Mouse (Mus musculus) intestine, embryonic 15.5 days (tissue): ENCODE measurements around the gene Lemd2. TPM values are rescaled to one million over a fixed set of nuclear protein-coding genes. Genes with fewer than 3 reads are reported as not detected.

Experiments
- ATAC-seq: fragments of 200-750 bp; cut with Nextera tagmentation; 2 replicates; pipeline ENCODE4 v1.8.0; 2017; ENCODE audit warnings: moderate TSS enrichment, moderate library complexity
- H3K27ac ChIP-seq: fragments of 300-500 bp; sonication (generic); 2 replicates; pipeline ENCODE4 v1.5.1; 2015; ENCODE audit warnings: mild to moderate bottlenecking, inconsistent platforms
- H3K27me3 ChIP-seq: fragments of 300-500 bp; sonication (generic); replicated peaks from 2 replicates; pipeline ENCODE4 v1.6.1; 2015; ENCODE audit warnings: inconsistent platforms
- H3K36me3 ChIP-seq: fragments of 300-500 bp; sonication (generic); 2 replicates; pipeline ENCODE4 v1.6.1; 2015; ENCODE audit warnings: inconsistent platforms
- H3K4me1 ChIP-seq: fragments of 300-500 bp; sonication (generic); replicated peaks from 2 replicates; pipeline ENCODE4 v1.6.1; 2015; ENCODE audit warnings: inconsistent platforms
- H3K4me2 ChIP-seq: fragments of 300-500 bp; sonication (generic); replicated peaks from 2 replicates; pipeline ENCODE4 v1.6.1; 2015; ENCODE audit warnings: mild to moderate bottlenecking, inconsistent platforms
- H3K4me3 ChIP-seq: fragments of 300-500 bp; sonication (generic); replicated peaks from 2 replicates; pipeline ENCODE4 v1.5.1; 2015; ENCODE audit warnings: inconsistent platforms
- H3K9ac ChIP-seq: fragments of 300-500 bp; sonication (generic); 2 replicates; pipeline ENCODE4 v1.6.1; 2015; ENCODE audit warnings: inconsistent platforms
- H3K9me3 ChIP-seq: fragments of 300-500 bp; sonication (generic); 2 replicates; pipeline ENCODE4 v1.6.1; 2016; ENCODE audit warnings: inconsistent platforms
- WGBS: fragments of 180-500 bp; shearing (Covaris S2); methylation state at CpG from one replicate; pipeline ENCODE4 v1.1.7; 2015; 5-methylcytosine and 5-hydroxymethylcytosine counted together
- polyA plus RNA-seq: library from polyadenylated mRNA; unstranded; fragments of >200 nt; fragmentation: Nextera tagmentation; extraction: Ambion mirVana; gene quantifications from 2 replicates; pipeline ENCODE4 v1.2.1, GENCODE M21; 2015

The Lemd2 gene
- polyA plus RNA-seq, 1 experiment from 2014 or later = 10.9 TPM

DNA sequence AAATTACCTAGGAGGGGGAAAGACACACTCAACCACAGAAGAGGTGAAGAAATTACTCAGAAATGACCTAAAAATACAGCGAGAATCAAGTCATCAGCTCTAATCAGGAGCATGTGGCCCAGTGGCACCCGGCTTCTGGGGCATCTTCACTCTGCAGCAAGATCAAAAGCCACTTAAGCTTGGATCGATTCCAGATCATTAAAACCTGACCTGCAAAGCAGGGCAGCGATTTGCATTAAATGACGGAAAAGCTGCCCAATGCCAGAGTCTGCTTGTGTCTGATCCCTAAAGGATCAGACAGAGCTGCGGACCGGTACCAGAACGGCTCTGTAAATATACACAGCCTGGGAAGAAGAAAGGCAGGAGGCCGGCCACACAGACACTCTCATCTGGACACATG, 8.1 kb downstream of the Lemd2 start:
- Histone ChIP-seq H3K27ac (no peak overlapping the region), H3K4me1 (peaks cover 9% of the 10 kb centered on the region), H3K4me3 (no peak overlapping the region), H3K9me3 (no peaks in the 10 kb centered on the region), H3K9ac (no peak overlapping the region), H3K4me2 (no peak overlapping the region), H3K27me3 (no peaks in the 10 kb centered on the region), H3K36me3 (peaks cover 73% of the 10 kb centered on the region)
- 86% methylated on average over 9 of the region's 9 CpGs for WGBS
- ATAC-seq = no peak

- Histone ChIP-seq H3K4me1 (0 out of 2 replicates have a peak, but pooled peaks cover 2% of the 10 kb centered on the region), H3K9ac (no peak overlapping the region; the same call in 1 of the 2 replicates), H3K27me3 (no peaks in the 10 kb centered on the region), H3K4me2 (no peak overlapping the region), H3K9me3 (no peaks in the 10 kb centered on the region), H3K36me3 (peaks cover 72% of the 10 kb centered on the region), H3K27ac (no peak overlapping the region), H3K4me3 (no peak overlapping the region)
- 75% methylated on average over 20 of the region's 20 CpGs for WGBS
- ATAC-seq = no peak
Measured at GRCm38 (mm10) chr17:27194258-27195185, 9.7 kb downstream of the Lemd2 start.

DNA sequence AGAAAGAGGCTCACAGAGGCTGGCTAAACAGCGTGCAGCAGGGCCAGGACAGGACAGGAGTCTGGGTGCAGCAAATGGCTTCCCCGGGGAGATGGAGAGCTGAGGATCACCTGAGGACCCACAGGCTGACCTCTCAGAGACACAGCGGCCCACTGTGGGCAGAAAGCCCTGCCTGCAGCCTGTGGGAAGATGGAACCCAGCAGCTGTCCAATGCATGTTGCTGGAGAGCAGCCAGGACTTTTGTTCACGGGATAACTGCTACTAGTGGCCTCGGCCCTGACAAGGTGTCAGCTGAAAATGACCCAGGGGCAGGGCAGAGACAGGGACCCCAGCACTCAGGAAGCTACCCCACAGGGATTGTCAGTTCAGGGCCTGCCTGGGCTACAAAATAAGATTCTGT, 12.5 kb downstream of the Lemd2 start:
- Histone ChIP-seq H3K4me3 (no peak overlapping the region), H3K9me3 (no peaks in the 10 kb centered on the region), H3K27ac (no peak overlapping the region), H3K4me1 (0 out of 2 replicates have a peak, but pooled peaks cover 2% of the 10 kb centered on the region), H3K27me3 (no peaks in the 10 kb centered on the region), H3K9ac (no peak overlapping the region), H3K4me2 (no peak overlapping the region), H3K36me3 (peaks cover 50% of the 10 kb centered on the region)
- ATAC-seq = no peak
- 80% methylated on average over 5 of the region's 5 CpGs for WGBS

- no peak for ATAC-seq
- no peak overlapping the region for H3K4me3 ChIP-seq
- H3K9ac ChIP-seq = no peak overlapping the region
- 83% methylated on average over 6 of the region's 6 CpGs for WGBS
- H3K36me3 ChIP-seq = peaks cover 45% of the 10 kb centered on the region
- no peak overlapping the region for H3K27ac ChIP-seq
- H3K27me3 ChIP-seq = no peaks in the 10 kb centered on the region
- H3K4me2 ChIP-seq = no peak overlapping the region
- H3K9me3 ChIP-seq = no peaks in the 10 kb centered on the region
- 0 out of 2 replicates have a peak, but pooled peaks cover 2% of the 10 kb centered on the region for H3K4me1 ChIP-seq
Measured at GRCm38 (mm10) chr17:27191189-27191588, 13.1 kb downstream of the Lemd2 start.

DNA sequence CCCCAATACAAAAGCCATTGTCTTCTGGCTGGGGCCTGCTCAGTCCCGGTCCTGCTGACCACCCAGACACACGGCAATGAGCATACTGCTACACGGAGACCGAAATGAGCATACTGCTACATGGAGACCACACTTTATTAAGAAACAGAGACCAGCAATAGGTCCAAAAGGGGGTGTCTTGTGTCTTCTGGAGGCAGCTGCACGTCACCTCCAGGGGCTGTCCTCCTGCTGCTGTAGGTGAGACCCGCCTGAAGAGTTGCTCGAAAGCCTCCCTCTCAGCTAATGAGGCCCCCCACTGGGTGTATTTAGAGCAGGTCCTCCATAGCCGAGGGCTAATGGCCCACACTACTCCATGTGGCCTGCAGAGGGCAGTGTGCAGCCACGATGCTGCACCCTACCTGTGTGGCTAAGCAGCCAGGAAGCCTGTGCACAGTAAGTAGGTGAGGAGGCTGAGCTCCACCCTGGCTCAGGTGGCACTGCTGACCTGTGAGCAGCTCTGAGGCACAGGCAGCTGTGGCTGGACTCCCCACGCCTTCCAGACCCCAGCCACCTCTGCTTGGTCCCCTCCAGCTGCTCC, 14.5 kb downstream of the Lemd2 start:
- WGBS = 42% methylated on average over 10 of the region's 10 CpGs

DNA sequence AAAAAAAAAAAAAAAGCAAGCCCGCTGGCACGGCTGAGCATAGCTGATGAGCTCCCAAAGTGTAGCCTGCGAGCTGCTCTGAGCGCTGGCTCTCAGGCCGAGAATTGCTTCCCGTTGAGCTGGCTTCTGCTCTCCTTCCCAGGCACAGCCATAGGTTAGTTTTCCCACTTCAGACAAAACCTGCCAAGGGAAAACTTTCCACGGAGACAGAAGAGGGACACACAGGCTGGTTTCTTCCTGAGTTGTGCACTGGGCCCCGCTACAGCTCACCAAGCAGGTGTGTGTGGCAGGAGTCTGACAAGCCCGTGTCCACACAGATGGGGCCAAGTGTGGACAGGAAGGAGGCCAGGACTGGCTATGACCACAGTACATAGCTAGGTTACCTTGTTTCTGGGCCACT, 15.4 kb downstream of the Lemd2 start:
- H3K4me2 ChIP-seq = no peak overlapping the region
- 0 out of 2 replicates have a peak, but pooled peaks cover 2% of the 10 kb centered on the region for H3K4me1 ChIP-seq
- H3K36me3 ChIP-seq = peaks cover 21% of the 10 kb centered on the region
- no peak overlapping the region for H3K9ac ChIP-seq
- H3K4me3 ChIP-seq = no peak overlapping the region
- no peak overlapping the region for H3K27ac ChIP-seq
- ATAC-seq = no peak
- no peaks in the 10 kb centered on the region for H3K9me3 ChIP-seq
- H3K27me3 ChIP-seq = no peaks in the 10 kb centered on the region
- 82% methylated on average over 9 of the region's 9 CpGs for WGBS

More for the DNA sequence above, 14.5 kb downstream of the Lemd2 start:
- no peaks in the 10 kb centered on the region for H3K9me3 ChIP-seq
- H3K27ac ChIP-seq = no peak overlapping the region
- H3K27me3 ChIP-seq = no peaks in the 10 kb centered on the region
- no peak overlapping the region for H3K4me3 ChIP-seq
- H3K4me2 ChIP-seq = no peak overlapping the region
- ATAC-seq = peak; percentile 74
- no peak overlapping the region for H3K9ac ChIP-seq
- H3K4me1 ChIP-seq = 0 out of 2 replicates have a peak, but pooled peaks cover 2% of the 10 kb centered on the region
- H3K36me3 ChIP-seq = peaks cover 30% of the 10 kb centered on the region

DNA sequence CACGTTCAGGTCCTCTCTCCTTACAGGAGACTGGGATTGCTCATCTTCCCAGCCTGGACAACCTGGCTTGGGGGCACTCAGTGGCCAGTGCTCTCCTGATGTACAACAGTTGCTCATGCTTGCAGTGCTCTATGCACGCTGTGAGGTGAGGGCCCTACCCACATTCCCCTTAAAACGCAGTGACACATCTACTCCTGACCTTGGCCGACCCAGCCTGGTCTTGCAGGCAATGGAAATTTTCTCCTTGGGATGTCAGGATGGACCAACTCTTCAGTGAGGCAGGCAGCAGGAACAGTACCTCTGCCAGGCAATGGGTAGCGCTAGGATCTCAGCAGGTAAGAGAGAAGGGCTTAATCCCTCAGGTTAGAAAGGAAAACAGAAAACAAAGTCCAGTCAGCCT, 17.2 kb downstream of the Lemd2 start:
- 60% methylated on average over 5 of the region's 5 CpGs for WGBS
- no peaks in the 10 kb centered on the region for H3K9me3 ChIP-seq
- H3K27me3 ChIP-seq = no peaks in the 10 kb centered on the region
- H3K36me3 ChIP-seq = peaks cover 4% of the 10 kb centered on the region
- no peak overlapping the region for H3K9ac ChIP-seq
- 0 out of 2 replicates have a peak, but pooled peaks cover 2% of the 10 kb centered on the region for H3K4me1 ChIP-seq
- ATAC-seq = no peak
- H3K4me2 ChIP-seq = no peak overlapping the region
- no peak overlapping the region for H3K27ac ChIP-seq
- no peak overlapping the region for H3K4me3 ChIP-seq

- 0 out of 2 replicates have a peak, but pooled peaks cover 3% of the 10 kb centered on the region for H3K36me3 ChIP-seq
- H3K4me2 ChIP-seq = no peak overlapping the region
- H3K9ac ChIP-seq = no peak overlapping the region
- no peak overlapping the region for H3K4me3 ChIP-seq
- no peaks in the 10 kb centered on the region for H3K9me3 ChIP-seq
- no peak for ATAC-seq
- WGBS = 88% methylated on average over 3 of the region's 3 CpGs
- H3K27me3 ChIP-seq = no peaks in the 10 kb centered on the region
- H3K27ac ChIP-seq = no peak overlapping the region
- no peaks in the 10 kb centered on the region for H3K4me1 ChIP-seq
Measured at GRCm38 (mm10) chr17:27186068-27186467, 18.2 kb downstream of the Lemd2 start.

GRCm38 (mm10) chr17:27183667-27184292, 20.5 kb downstream of the Lemd2 start:
- Histone ChIP-seq H3K4me1 (peaks cover 5% of the 10 kb centered on the region; the same call in 1 of the 2 replicates), H3K9me3 (no peaks in the 10 kb centered on the region), H3K27ac (no peak overlapping the region), H3K27me3 (no peaks in the 10 kb centered on the region), H3K4me3 (no peak overlapping the region), H3K4me2 (no peak overlapping the region), H3K36me3 (no peaks in the 10 kb centered on the region), H3K9ac (no peak overlapping the region)
- no peak for ATAC-seq
- WGBS = 84% methylated on average over 12 of the region's 12 CpGs

- no peak overlapping the region for H3K4me3 ChIP-seq
- 66% methylated on average over 5 of the region's 5 CpGs for WGBS
- H3K27me3 ChIP-seq = no peaks in the 10 kb centered on the region
- H3K4me1 ChIP-seq = peaks cover 5% of the 10 kb centered on the region; the same call in 1 of the 2 replicates
- H3K9me3 ChIP-seq = no peaks in the 10 kb centered on the region
- H3K9ac ChIP-seq = no peak overlapping the region
- H3K4me2 ChIP-seq = no peak overlapping the region
- no peak for ATAC-seq
- no peaks in the 10 kb centered on the region for H3K36me3 ChIP-seq
- no peak overlapping the region for H3K27ac ChIP-seq
Measured at GRCm38 (mm10) chr17:27182401-27182800, 21.9 kb downstream of the Lemd2 start.

DNA sequence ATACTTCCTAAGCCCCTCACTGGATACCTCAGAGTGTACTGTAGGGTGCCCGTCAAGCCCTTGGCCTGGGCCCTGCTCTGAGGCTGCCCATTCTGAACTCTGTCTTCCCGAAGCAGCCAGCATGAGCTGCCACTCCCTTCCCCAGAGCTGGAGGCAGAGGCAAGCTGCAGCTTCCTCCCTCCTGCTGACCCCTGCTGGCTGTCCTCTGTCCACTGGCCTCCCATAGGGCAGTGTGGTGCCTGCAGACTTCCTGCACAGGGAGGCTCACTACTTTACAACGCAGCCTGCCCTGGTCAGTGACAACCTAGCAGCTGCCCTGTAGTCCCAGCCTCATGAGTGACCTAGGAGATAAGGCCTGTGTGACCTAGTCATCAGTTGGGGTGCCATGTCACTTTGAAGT, 22.6 kb downstream of the Lemd2 start:
- no peaks in the 10 kb centered on the region for H3K36me3 ChIP-seq
- ATAC-seq = 0 out of 2 replicates have a peak, but pooled peaks have one; percentile 49
- peaks cover 5% of the 10 kb centered on the region; the same call in 1 of the 2 replicates for H3K4me1 ChIP-seq
- no peak overlapping the region for H3K27ac ChIP-seq
- H3K4me3 ChIP-seq = no peak overlapping the region
- 26% methylated on average over 3 of the region's 3 CpGs for whole genome bisulfite sequencing
- H3K27me3 ChIP-seq = no peaks in the 10 kb centered on the region
- H3K9ac ChIP-seq = no peak overlapping the region
- H3K9me3 ChIP-seq = no peaks in the 10 kb centered on the region
- H3K4me2 ChIP-seq = no peak overlapping the region

GRCm38 (mm10) chr17:27179681-27180280, 24.5 kb downstream of the Lemd2 start:
- no peaks in the 10 kb centered on the region for H3K9me3 ChIP-seq
- no peak overlapping the region for H3K9ac ChIP-seq
- 59% methylated on average over 12 of the region's 12 CpGs for WGBS
- no peak for ATAC-seq
- no peaks in the 10 kb centered on the region for H3K27me3 ChIP-seq
- H3K27ac ChIP-seq = no peak overlapping the region
- peaks cover 13% of the 10 kb centered on the region for H3K4me1 ChIP-seq
- H3K4me3 ChIP-seq = no peak overlapping the region
- H3K4me2 ChIP-seq = no peak overlapping the region
- H3K36me3 ChIP-seq = no peaks in the 10 kb centered on the region
